Mouse (Mus musculus): ENCODE results near the gene Edem3. TPM values are rescaled to one million over a fixed set of nuclear protein-coding genes. Genes with fewer than 3 reads are reported as not detected.

The Edem3 gene
- 17.3 and 19.6 TPM in 2 replicates for polyA plus RNA-seq (2015; fragmentation: Nextera tagmentation; extraction: Ambion mirVana)

DNA sequence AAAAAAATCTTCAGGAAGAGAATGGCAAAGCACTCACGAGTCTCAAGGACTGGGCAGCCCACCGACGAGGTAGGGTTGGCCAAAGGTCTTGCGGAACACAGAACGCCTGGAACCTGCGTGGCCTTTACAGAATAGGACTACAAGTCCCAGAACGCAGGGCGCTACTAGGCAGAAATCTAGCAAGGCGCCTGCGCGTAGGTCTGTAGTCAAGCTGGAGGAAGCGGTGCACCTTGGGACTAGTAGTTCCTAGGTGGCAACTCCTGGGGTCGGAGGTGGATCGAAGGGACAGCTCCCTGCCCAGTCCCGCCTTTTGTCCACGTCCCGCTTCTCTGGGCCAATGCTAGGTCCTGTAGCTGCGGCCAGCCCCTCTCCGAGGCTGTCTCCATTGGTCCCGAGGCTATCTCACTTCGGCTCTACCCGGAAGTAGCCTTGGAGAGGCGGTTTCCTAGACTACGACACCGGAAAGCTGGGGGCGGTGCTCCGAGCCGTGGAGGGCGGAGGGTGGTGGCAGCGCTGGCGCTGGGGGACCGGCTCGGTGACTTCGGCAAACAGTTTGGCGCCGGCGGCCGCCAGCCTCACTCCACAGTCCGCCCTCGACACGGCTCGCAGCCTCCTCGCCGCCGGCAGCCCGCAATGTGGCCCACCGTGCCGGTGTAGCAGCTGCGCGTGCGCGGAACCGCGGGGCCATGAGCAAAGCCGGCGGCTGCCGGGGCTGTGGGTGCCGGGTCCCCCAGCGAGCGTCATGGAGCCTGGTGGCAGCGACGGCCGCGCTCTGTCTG, at the start of gene Edem3:
Gene Edem3 (plus strand): TSS at position 491 of the 779 bp plus-strand sequence.
- peak; percentile 99 for ATAC-seq (ENCODE audit: low FRiP score, low read depth)
- WGBS, result under 1% methylated on average over 58 of the region's 64 CpGs
- H3K27ac ChIP-seq, result peak within 1 kb of the TSS; percentile 75; the same call in 1 of the 2 replicates

GRCm38 (mm10) chr1:151705723-151706396, 49.3 kb upstream of the Edem3 start:
- WGBS, result 36% methylated on average over 11 of the region's 11 CpGs
- H3K4me2 ChIP-seq (replicated peaks), result no peak overlapping the region
- 0 out of 2 replicates have a peak, but pooled peaks cover 3% of the 10 kb centered on the region for H3K27me3 ChIP-seq
- H3K36me3 ChIP-seq, result no peaks in the 10 kb centered on the region
- H3K4me3 ChIP-seq, result no peak overlapping the region
- peaks cover 24% of the 10 kb centered on the region for H3K4me1 ChIP-seq
- H3K9me3 ChIP-seq, result no peaks in the 10 kb centered on the region
- no peak overlapping the region for H3K27ac ChIP-seq
- no peak overlapping the region for H3K9ac ChIP-seq
- peak; percentile 77 for ATAC-seq (ENCODE audit: low FRiP score, low read depth)

More for the DNA sequence above, at the start of gene Edem3:
- Histone ChIP-seq H3K9me3 (no peaks in the 10 kb centered on the region), H3K36me3 (no peaks in the 10 kb centered on the region), H3K27me3 (no peaks in the 10 kb centered on the region), H3K4me3 (peak within 1 kb of the TSS; percentile 96), H3K4me2 (replicated peaks) (peak within 1 kb of the TSS; percentile 98), H3K9ac (peak within 1 kb of the TSS; percentile 87), H3K4me1 (peaks cover 38% of the 10 kb centered on the region)

DNA sequence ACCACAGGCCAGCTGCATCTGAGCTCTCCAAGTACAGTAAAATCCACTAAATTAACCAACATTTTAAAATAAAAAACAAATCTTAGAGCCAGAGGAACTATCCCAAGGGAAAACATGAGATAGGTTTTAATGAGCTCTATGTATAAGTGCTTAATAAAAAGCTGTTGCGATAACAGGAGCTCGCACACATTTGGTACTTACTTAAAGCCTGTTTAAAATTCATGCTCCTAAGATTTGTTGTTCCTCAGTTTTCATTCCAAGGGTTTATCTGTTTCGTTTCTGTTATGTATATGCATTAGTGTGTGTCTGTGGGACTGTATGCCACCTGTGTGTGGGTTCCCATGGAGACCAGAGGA, 48.8 kb upstream of the Edem3 start:
- peaks cover 24% of the 10 kb centered on the region for H3K4me1 ChIP-seq
- 74% methylated on average over 3 of the region's 3 CpGs for WGBS
- H3K27ac ChIP-seq, result no peak overlapping the region

DNA sequence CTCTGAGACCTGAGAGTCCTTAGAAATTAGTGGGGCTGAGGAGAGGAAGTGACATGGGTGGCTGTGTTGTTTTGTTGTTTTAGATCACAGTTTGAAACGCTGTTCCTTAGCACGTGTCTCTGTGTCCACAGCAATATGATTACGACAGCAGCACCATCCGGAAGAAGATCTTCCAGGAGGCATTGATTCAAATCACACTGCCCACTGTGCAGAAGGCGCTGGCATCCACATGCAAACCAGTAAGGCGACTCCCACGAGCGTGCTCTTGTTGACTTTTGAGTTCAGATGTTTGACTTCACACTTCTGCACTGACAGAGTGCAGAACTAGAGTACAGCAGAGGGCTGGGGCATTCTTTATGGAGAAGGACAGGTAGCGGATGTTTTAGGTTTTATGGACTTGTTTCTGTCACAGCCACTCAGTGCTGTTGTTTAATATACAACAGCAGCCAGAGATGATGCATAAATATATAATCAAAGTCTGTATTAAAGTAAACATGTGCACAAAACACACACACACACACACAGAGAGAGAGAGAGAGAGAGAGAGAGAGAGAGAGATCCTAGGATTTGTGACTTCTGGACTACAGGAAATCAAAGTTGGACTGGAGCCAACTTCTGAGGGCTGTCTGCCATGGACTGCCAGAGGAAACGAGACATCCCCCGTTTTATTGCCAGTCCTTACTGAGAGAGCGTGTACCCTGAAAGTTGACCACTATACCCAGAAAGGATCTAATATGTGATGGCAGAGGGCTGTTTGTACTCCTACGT, 46.0 kb upstream of the Edem3 start:
- WGBS, result 38% methylated on average over 13 of the region's 13 CpGs
- no peak overlapping the region for H3K4me2 ChIP-seq (replicated peaks)
- H3K9me3 ChIP-seq, result no peaks in the 10 kb centered on the region
- H3K36me3 ChIP-seq, result no peaks in the 10 kb centered on the region
- H3K4me3 ChIP-seq, result no peak overlapping the region
- H3K27me3 ChIP-seq, result 0 out of 2 replicates have a peak, but pooled peaks cover 3% of the 10 kb centered on the region
- no peak overlapping the region for H3K9ac ChIP-seq
- no peak for ATAC-seq (ENCODE audit: low FRiP score, low read depth)
- H3K4me1 ChIP-seq, result peaks cover 24% of the 10 kb centered on the region
- H3K27ac ChIP-seq, result no peak overlapping the region; the same call in 1 of the 2 replicates

More for the DNA sequence above, 48.8 kb upstream of the Edem3 start:
- Histone ChIP-seq H3K4me3 (no peak overlapping the region), H3K9me3 (no peaks in the 10 kb centered on the region), H3K27me3 (0 out of 2 replicates have a peak, but pooled peaks cover 3% of the 10 kb centered on the region), H3K36me3 (no peaks in the 10 kb centered on the region), H3K4me2 (replicated peaks) (no peak overlapping the region), H3K9ac (no peak overlapping the region)
- no peak for ATAC-seq (ENCODE audit: low FRiP score, low read depth)

DNA sequence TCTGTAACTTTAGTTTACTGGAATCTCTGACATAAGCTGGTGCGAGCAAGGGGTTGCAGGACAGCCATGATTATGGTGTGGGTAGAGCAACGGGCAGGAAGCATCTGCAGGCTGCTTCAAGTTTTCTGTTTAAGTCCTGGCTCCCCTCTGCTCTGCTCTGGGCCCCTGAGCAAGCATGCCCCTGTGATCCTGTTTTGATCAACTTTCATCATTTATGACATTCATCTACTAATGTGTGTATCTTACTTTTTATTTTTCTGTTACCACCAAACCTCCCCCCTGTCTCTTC, 45.5 kb upstream of the Edem3 start:
- no peak overlapping the region for H3K9ac ChIP-seq
- H3K27ac ChIP-seq, result no peak overlapping the region; the same call in 1 of the 2 replicates
- WGBS, result 18% methylated on average over 2 of the region's 2 CpGs
- H3K4me3 ChIP-seq, result no peak overlapping the region
- ATAC-seq (ENCODE audit: low FRiP score, low read depth), result peak; percentile 35; the same call in 1 of the 2 replicates
- H3K36me3 ChIP-seq, result no peaks in the 10 kb centered on the region
- peaks cover 24% of the 10 kb centered on the region for H3K4me1 ChIP-seq
- H3K4me2 ChIP-seq (replicated peaks), result no peak overlapping the region
- 0 out of 2 replicates have a peak, but pooled peaks cover 3% of the 10 kb centered on the region for H3K27me3 ChIP-seq
- H3K9me3 ChIP-seq, result no peaks in the 10 kb centered on the region

DNA sequence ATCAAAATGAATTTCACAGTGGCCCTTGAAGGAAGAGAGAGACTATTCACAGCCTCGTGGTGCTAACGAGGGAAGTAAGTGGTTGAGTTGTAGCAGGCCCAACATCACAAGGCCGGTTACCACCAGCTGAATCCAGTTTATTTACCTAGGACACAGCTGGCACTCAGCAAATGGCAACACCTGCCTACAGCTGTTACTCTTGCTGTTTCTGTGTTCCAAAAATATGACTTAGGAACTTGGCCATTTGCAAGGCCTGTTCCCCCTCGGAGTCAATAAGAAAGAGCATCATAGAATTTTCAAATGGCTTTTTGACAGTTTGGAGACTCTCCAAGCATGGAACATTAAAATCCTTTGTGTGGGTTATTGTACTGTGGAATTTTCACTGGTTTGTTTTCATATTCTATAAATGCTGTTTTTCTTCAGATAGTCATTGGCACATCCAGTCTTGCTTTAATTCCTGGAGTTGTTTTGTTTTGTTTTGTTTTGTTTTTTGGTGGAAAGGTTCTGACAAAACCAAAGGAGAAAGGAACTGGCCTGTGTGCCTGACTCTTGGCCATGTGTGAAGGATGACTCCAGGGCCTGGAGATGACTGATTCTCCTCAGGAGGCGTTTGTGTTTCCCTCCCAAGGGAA, 44.6 kb upstream of the Edem3 start:
- Histone ChIP-seq H3K27ac (no peak overlapping the region), H3K27me3 (0 out of 2 replicates have a peak, but pooled peaks cover 3% of the 10 kb centered on the region), H3K36me3 (no peaks in the 10 kb centered on the region), H3K4me2 (replicated peaks) (no peak overlapping the region), H3K4me1 (peaks cover 22% of the 10 kb centered on the region), H3K4me3 (no peak overlapping the region), H3K9ac (no peak overlapping the region), H3K9me3 (no peaks in the 10 kb centered on the region)
- no peak for ATAC-seq (ENCODE audit: low FRiP score, low read depth)
- WGBS, result 39% methylated on average over 5 of the region's 5 CpGs

GRCm38 (mm10) chr1:151711062-151711461, 44.1 kb upstream of the Edem3 start:
- ATAC-seq (ENCODE audit: low FRiP score, low read depth), result no peak
- Histone ChIP-seq H3K4me2 (replicated peaks) (no peak overlapping the region), H3K36me3 (no peaks in the 10 kb centered on the region), H3K4me1 (peaks cover 18% of the 10 kb centered on the region), H3K9me3 (no peaks in the 10 kb centered on the region), H3K27ac (no peak overlapping the region), H3K4me3 (no peak overlapping the region), H3K27me3 (0 out of 2 replicates have a peak, but pooled peaks cover 3% of the 10 kb centered on the region), H3K9ac (no peak overlapping the region)
- 80% methylated on average over 7 of the region's 7 CpGs for WGBS

GRCm38 (mm10) chr1:151712664-151713063, 42.5 kb upstream of the Edem3 start:
- Histone ChIP-seq H3K36me3 (no peaks in the 10 kb centered on the region), H3K27me3 (no peaks in the 10 kb centered on the region), H3K4me1 (peaks cover 18% of the 10 kb centered on the region), H3K4me3 (no peak overlapping the region), H3K27ac (no peak overlapping the region), H3K9ac (no peak overlapping the region), H3K4me2 (replicated peaks) (no peak overlapping the region), H3K9me3 (no peaks in the 10 kb centered on the region)
- WGBS, result 36% methylated on average over 5 of the region's 5 CpGs
- no peak for ATAC-seq (ENCODE audit: low FRiP score, low read depth)

DNA sequence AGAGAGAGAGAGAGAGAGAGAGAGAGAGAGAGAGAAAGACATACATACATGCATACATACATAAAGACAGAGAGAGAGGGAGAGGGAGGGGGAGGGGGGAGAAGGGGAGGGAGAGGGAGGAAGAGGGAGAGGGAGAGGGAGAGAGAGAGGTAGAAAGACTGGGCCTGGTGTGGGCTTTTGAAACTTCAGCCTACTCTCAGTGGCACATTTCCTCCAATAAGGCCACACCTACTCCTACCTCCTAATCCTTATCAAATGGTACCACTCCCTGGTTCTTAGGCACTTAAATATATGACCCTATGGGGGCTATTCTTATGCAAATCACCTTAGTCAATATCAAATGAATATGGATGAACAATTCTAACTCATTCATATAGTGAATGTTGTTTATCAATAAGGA, 41.5 kb upstream of the Edem3 start:
- no peak overlapping the region for H3K4me2 ChIP-seq (replicated peaks)
- H3K9ac ChIP-seq, result no peak overlapping the region
- H3K9me3 ChIP-seq, result no peaks in the 10 kb centered on the region
- H3K27me3 ChIP-seq, result no peaks in the 10 kb centered on the region
- H3K36me3 ChIP-seq, result no peaks in the 10 kb centered on the region
- no peak for ATAC-seq (ENCODE audit: low FRiP score, low read depth)
- H3K4me1 ChIP-seq, result peaks cover 26% of the 10 kb centered on the region
- no peak overlapping the region for H3K4me3 ChIP-seq
- H3K27ac ChIP-seq, result no peak overlapping the region

DNA sequence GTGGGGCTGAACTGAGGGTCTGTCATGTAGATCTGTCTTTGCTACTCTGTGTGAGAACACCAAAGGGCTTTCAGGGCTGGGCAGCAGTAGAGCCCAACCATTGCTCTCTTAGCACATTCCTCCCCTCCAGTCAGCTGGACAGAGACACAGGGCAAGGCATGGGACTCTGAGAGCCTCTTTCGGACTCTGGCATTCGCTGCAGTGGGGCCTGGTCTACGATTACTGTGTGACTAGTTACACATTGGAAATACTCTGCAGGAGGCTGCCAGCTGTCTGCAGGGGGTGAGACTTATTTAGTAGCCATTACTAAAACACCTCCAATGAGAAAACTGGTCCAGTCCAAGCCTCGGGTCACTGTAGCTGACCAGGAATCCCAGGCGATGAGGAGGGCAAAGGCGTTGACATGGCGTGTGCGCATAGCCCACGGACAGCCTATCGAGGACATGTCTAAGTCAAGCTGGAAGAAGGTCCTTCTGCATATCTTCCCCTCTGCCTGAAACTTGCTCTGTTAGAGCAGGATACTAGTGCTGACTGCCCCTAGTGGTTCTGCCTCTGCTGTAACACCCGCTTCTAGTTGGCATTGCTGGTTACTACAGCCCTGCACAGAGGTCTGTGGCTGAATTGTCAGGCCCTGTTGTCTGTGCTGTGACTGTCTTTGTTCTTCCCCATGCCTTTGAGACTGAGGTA, 39.0 kb upstream of the Edem3 start:
- H3K4me1 ChIP-seq, result peaks cover 10% of the 10 kb centered on the region; the same call in 1 of the 2 replicates
- ATAC-seq (ENCODE audit: low FRiP score, low read depth), result 0 out of 2 replicates have a peak, but pooled peaks have one; percentile 11
- H3K36me3 ChIP-seq, result no peaks in the 10 kb centered on the region
- WGBS, result 78% methylated on average over 11 of the region's 11 CpGs
- no peaks in the 10 kb centered on the region for H3K27me3 ChIP-seq
- H3K27ac ChIP-seq, result no peak overlapping the region
- no peak overlapping the region for H3K4me2 ChIP-seq (replicated peaks)
- no peaks in the 10 kb centered on the region for H3K9me3 ChIP-seq
- H3K4me3 ChIP-seq, result no peak overlapping the region
- H3K9ac ChIP-seq, result no peak overlapping the region

GRCm38 (mm10) chr1:151717624-151718023, 37.5 kb upstream of the Edem3 start:
- Histone ChIP-seq H3K27ac (no peak overlapping the region), H3K27me3 (no peaks in the 10 kb centered on the region), H3K9ac (no peak overlapping the region), H3K4me1 (peaks cover 10% of the 10 kb centered on the region; the same call in 1 of the 2 replicates), H3K4me3 (no peak overlapping the region), H3K36me3 (no peaks in the 10 kb centered on the region), H3K4me2 (replicated peaks) (no peak overlapping the region), H3K9me3 (no peaks in the 10 kb centered on the region)
- ATAC-seq (ENCODE audit: low FRiP score, low read depth), result no peak
- 98% methylated on average over 5 of the region's 5 CpGs for WGBS

Data from limb, embryonic 13.5 days (tissue).